Mouse (Mus musculus) hindbrain, postnatal 0 days (tissue): ENCODE results near the gene Foxm1. TPM values are rescaled to one million over a fixed set of nuclear protein-coding genes. Genes with fewer than 3 reads are reported as not detected.
A peak's percentile ranks its signal among the peaks of the same experiment; 100 is the strongest.

Experiments used
- ATAC-seq: fragments of 200-750 bp; cut with Nextera tagmentation; 2 replicates; pipeline ENCODE4 v1.8.0; 2017; ENCODE audit warnings: mild to moderate bottlenecking, moderate TSS enrichment, moderate library complexity
- DNase-seq: peaks from one replicate; pipeline ENCODE4 v3.0.0-alpha.2; 2015; ENCODE audit warnings: low spot score
- H3K27ac ChIP-seq: fragments of 300-500 bp; sonication (generic); 2 replicates; pipeline ENCODE4 v1.5.1; 2014; ENCODE audit warnings: mild to moderate bottlenecking
- H3K27me3 ChIP-seq: fragments of 300-500 bp; sonication (generic); 2 replicates; pipeline ENCODE4 v1.6.1; 2014; ENCODE audit warnings: low read length, mixed read lengths; ENCODE audit not compliant: insufficient read depth
- H3K36me3 ChIP-seq: fragments of 300-500 bp; sonication (generic); 2 replicates; pipeline ENCODE4 v1.6.1; 2014; ENCODE audit warnings: low read length, mixed read lengths; ENCODE audit not compliant: insufficient read depth
- H3K4me1 ChIP-seq: fragments of 300-500 bp; sonication (generic); 2 replicates; pipeline ENCODE4 v1.6.1; 2014; ENCODE audit warnings: antibody characterized with exemption, low read length, mixed read lengths; ENCODE audit not compliant: insufficient read depth
- H3K4me2 ChIP-seq: fragments of 300-500 bp; sonication (generic); 2 replicates; pipeline ENCODE4 v1.6.1; 2014; ENCODE audit warnings: low read depth, mild to moderate bottlenecking, low read length, moderate library complexity, mixed read lengths
- H3K4me3 ChIP-seq: fragments of 300-500 bp; sonication (generic); 2 replicates; pipeline ENCODE4 v1.5.1; 2014; ENCODE audit warnings: low read length
- H3K9ac ChIP-seq: fragments of 300-500 bp; sonication (generic); replicated peaks from 2 replicates; pipeline ENCODE4 v1.6.1; 2014; ENCODE audit warnings: mild to moderate bottlenecking, low read length, moderate library complexity, mixed read lengths
- H3K9me3 ChIP-seq: fragments of 300-500 bp; sonication (generic); 2 replicates; pipeline ENCODE4 v1.6.1; 2016; ENCODE audit warnings: low read length, mixed read lengths
- CTCF ChIP-seq: IDR thresholded peaks from 2 replicates; pipeline ENCODE4 v1.5.1; 2016; ENCODE audit warnings: antibody characterized with exemption, control low read depth, low read depth
- WGBS: fragments of 180-500 bp; shearing (Covaris S2); extraction: QIAGEN DNeasy Blood & Tissue Kit; methylation state at CpG from one replicate; pipeline ENCODE4 v1.1.7; 2014; 5-methylcytosine and 5-hydroxymethylcytosine counted together
- polyA plus RNA-seq: library from polyadenylated mRNA; unstranded; fragments of >200 nt; fragmentation: Nextera tagmentation; extraction: Ambion mirVana; gene quantifications from 2 replicates; pipeline ENCODE4 v1.2.1, GENCODE M21; 2015
- total RNA-seq: library from RNA; depleted of rRNA; stranded (reverse); fragments of >200 nt; gene quantifications from 2 replicates; pipeline ENCODE4 v1.2.3, GENCODE M21; 2014

The Foxm1 gene
- total and polyA plus RNA-seq, 2 experiments from 2014 or later, result 7.5 to 14.4 TPM

DNA sequence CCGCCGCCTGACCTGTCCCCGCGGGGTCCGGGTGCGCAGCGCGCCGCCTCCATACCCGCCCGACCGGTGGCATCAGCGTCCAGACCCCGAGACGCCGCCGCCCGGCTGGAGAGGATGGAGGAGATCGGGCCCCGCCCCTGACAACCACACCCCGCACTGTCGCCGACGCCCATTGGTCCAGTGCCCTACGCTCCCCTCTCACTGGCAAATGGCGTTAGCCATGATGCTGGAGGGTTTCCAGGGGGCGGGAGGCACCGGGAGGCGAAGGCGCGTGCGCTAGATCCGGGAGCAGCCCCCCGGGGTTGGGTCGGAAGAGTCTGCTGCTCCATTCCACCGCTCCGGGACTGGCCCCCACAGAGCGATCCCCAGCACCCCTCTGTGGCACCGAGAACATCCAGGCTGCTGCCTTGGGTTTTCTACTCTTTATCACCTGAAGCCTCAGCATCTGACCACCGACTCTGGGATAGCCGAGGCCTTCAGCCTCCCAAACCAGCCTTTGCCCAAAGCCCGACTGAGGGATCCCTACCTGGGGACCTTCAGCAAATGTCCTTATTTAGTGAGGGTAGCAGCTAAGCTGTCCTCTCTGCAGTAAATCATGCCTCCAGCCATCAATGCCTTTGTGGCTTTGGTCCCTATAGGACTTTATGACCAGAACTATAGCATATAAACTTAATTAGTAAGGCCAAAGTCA lies 6.9 kb upstream of the Foxm1 start, which contains the start of gene Tulp3:
Gene Tulp3 (minus strand): TSS at position 126 of the 691 bp plus-strand sequence.
- 0 out of 2 replicates have a peak, but pooled peaks cover 4% of the 10 kb centered on the region for H3K4me1 ChIP-seq
- peak within 1 kb of the TSS; percentile 62 for H3K4me2 ChIP-seq
- peak; percentile 99 for DNase-seq
- H3K36me3 ChIP-seq, result peaks cover 4% of the 10 kb centered on the region; the same call in 1 of the 2 replicates
- peak within 1 kb of the TSS; percentile 75 for H3K4me3 ChIP-seq
- no peak for TF ChIP-seq CTCF
- peak within 1 kb of the TSS; percentile 95 for H3K27ac ChIP-seq
- no peaks in the 10 kb centered on the region for H3K27me3 ChIP-seq
- peak within 1 kb of the TSS; percentile 83 for H3K9ac ChIP-seq
- peak; percentile 98 for ATAC-seq
- under 1% methylated on average over 39 of the region's 42 CpGs for WGBS
- no peaks in the 10 kb centered on the region for H3K9me3 ChIP-seq

DNA sequence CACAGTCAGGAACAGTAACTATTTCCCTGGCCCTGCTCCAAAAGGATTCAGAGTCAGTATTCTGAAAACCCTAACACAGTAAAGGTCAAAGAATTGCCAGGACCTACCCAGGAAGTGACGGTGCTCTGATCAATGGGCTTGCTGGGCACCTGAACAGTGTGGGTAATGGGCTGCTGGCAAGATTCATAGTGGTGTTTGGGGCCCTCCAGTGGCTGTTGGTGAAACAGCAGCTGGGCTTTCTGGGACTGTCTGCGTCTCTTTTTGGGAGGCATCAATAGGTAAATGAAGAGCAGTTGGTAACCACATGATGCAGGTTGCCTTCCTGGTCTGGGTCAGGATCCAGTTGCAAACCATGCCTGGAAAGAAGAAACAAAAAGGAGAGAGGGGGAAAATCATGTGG lies 3.8 kb upstream of the Foxm1 start:
- no peaks in the 10 kb centered on the region for H3K27me3 ChIP-seq
- no peak for ATAC-seq
- H3K27ac ChIP-seq, result no peak overlapping the region
- 0 out of 2 replicates have a peak, but pooled peaks cover 2% of the 10 kb centered on the region for H3K4me1 ChIP-seq
- DNase-seq, result peak; percentile 83
- no peak overlapping the region for H3K4me2 ChIP-seq
- TF ChIP-seq CTCF, result peak; percentile 95
- H3K36me3 ChIP-seq, result peaks cover 4% of the 10 kb centered on the region; the same call in 1 of the 2 replicates
- 6% methylated on average over 2 of the region's 2 CpGs for WGBS
- H3K4me3 ChIP-seq, result no peak overlapping the region
- H3K9me3 ChIP-seq, result no peaks in the 10 kb centered on the region
- H3K9ac ChIP-seq, result no peak overlapping the region

DNA sequence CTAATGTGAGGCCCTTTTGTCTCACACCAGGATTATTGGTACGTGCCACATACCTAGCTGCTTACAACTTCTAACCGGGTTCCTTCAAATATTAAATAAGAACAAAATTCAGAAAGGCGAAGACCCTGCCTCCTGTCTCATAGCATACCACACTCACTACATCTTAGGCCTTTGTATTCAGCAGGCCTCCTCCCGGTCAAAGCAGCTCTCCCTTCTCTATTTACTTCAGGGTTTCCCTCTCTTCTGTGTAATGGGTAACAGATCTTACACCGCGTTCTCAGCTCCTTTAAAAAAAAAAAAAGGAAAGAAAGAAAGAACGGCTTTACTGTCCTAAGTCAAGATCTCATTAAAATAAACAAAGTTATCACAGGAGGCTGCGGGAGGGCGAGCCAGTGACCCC lies 866 bp upstream of the Foxm1 start:
- DNase-seq (no peak), ATAC-seq (no peak)
- H3K4me2 ChIP-seq, result peak overlapping the region; percentile 100
- peak overlapping the region; percentile 89 for H3K4me3 ChIP-seq
- TF ChIP-seq CTCF, result no peak
- 12% methylated on average over 9 of the region's 9 CpGs for WGBS
- no peaks in the 10 kb centered on the region for H3K9me3 ChIP-seq
- H3K27ac ChIP-seq, result peak overlapping the region; percentile 83
- no peaks in the 10 kb centered on the region for H3K4me1 ChIP-seq
- no peaks in the 10 kb centered on the region for H3K27me3 ChIP-seq
- peaks cover 4% of the 10 kb centered on the region; the same call in 1 of the 2 replicates for H3K36me3 ChIP-seq
- H3K9ac ChIP-seq, result peak overlapping the region; percentile 75

DNA sequence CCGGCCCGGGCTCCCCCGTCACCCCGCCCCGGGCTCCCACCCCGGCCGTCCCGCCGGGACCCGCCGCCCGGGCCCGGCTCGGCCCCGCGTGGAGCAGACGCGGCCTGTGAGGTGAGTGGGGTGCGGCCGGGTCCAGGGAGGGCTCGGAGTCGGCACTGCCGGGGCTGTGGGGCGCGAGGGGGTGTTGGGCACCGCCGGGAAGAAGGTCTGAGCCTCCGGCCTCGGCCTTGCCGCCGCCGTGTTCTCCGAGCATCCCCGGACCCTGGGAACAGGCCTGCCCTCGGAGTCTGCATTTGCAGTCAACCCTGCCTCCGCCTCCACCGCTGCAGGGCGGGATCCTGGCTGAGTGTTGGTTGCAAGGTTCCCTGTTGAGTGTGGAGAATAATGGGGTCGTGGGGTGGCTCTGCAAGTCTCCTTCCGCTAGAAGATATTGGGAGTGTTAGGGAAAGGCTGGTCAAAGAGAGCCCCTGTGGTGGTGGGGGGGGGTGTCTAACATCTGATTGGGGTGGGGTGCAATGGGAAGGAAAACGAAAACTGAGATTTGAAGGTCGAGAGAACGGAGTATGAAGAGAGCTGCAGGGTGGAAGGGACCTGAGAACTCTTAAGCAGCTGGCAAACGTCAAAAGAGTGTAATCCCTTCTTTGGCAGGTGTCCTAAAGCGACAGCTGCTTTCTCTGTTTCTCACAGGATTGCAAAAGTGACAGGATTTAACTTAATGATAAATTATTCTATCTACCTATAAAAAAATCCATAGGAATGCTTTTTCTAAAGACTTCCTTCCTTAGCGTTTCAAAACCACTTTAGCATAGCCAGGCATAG lies 449 bp downstream of the Foxm1 start:
- Histone ChIP-seq H3K27me3 (no peaks in the 10 kb centered on the region), H3K9me3 (no peaks in the 10 kb centered on the region), H3K27ac (peak overlapping the region; percentile 83), H3K4me2 (peak overlapping the region; percentile 100), H3K9ac (peak overlapping the region; percentile 75), H3K36me3 (no peaks in the 10 kb centered on the region; the same call in 1 of the 2 replicates), H3K4me1 (no peaks in the 10 kb centered on the region), H3K4me3 (peak overlapping the region; percentile 89)
- peak; percentile 1; the same call in 1 of the 2 replicates for ATAC-seq
- DNase-seq, result peak; percentile 37
- TF ChIP-seq CTCF, result no peak
- WGBS, result under 1% methylated on average over 44 of the region's 46 CpGs

DNA sequence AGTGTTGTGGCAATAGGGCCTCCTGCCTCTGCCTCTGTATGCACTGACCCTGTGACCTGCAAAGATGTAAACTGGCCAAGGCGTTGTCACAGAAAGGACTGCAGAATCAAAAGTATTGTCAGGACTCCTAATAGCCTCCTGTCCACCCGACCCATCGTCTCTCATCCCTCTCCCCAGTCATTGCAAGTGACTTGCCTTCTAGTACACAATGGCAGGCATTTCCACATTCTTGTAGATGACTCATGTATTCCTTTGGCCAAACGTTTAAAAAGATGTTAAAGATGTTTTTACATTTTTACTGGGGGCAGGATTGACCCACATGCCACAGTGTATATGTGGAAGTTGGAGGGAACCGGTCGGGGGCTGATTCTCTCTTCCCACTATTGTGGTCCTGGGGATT lies 2.0 kb downstream of the Foxm1 start:
- no peak for TF ChIP-seq CTCF
- H3K4me2 ChIP-seq, result no peak overlapping the region
- H3K4me3 ChIP-seq, result no peak overlapping the region
- DNase-seq (no peak), ATAC-seq (no peak)
- no peak overlapping the region for H3K9ac ChIP-seq
- no peak overlapping the region for H3K27ac ChIP-seq
- WGBS, result 73% methylated on average over 6 of the region's 6 CpGs
- H3K9me3 ChIP-seq, result no peaks in the 10 kb centered on the region
- no peaks in the 10 kb centered on the region for H3K27me3 ChIP-seq
- no peaks in the 10 kb centered on the region for H3K36me3 ChIP-seq
- no peaks in the 10 kb centered on the region for H3K4me1 ChIP-seq

DNA sequence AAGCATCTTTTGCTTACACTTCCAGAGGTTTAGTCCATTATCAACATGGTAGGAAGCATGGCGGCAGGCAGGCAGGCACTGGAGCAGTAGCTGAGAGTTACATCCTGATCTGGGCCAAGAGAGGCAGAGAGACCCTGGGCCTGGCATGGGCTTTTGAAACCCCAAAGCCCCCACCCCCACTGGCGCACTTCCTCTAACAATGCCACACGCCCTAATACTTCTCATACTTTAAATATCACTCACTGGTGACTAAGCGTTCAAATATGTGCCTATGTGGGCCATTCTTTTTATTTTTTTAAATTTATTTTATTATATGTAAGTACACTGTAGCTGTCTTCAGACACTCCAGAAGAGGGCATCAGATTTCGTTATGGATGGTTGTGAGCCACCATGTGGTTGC lies 3.7 kb downstream of the Foxm1 start:
- WGBS, result 94% methylated on average over 5 of the region's 5 CpGs
- TF ChIP-seq CTCF, result no peak
- Histone ChIP-seq H3K4me3 (no peak overlapping the region), H3K4me1 (no peaks in the 10 kb centered on the region), H3K36me3 (peaks cover 5% of the 10 kb centered on the region; the same call in 1 of the 2 replicates), H3K9ac (no peak overlapping the region), H3K27me3 (no peaks in the 10 kb centered on the region), H3K4me2 (no peak overlapping the region), H3K9me3 (no peaks in the 10 kb centered on the region), H3K27ac (no peak overlapping the region)
- ATAC-seq (no peak), DNase-seq (no peak)
